Mouse (Mus musculus) liver, embryonic 16.5 days (tissue): ENCODE measurements around the gene Prkar2b. TPM values are rescaled to one million over a fixed set of nuclear protein-coding genes. Genes with fewer than 3 reads are reported as not detected.
A peak's percentile ranks its signal among the peaks of the same experiment; 100 is the strongest.

Experiments used
- ATAC-seq: fragments of 200-750 bp; cut with Nextera tagmentation; 2 replicates; pipeline ENCODE4 v1.8.0; 2017; ENCODE audit warnings: low read depth, mild to moderate bottlenecking, moderate number of reproducible peaks, moderate library complexity
- H3K27ac ChIP-seq: fragments of 300-500 bp; sonication (generic); 2 replicates; pipeline ENCODE4 v1.5.1; 2014; ENCODE audit warnings: mild to moderate bottlenecking, low read length
- H3K27me3 ChIP-seq: fragments of 300-500 bp; sonication (generic); 2 replicates; pipeline ENCODE4 v1.6.1; 2014; ENCODE audit warnings: low read depth, low read length, mixed read lengths; ENCODE audit not compliant: control insufficient read depth, insufficient read depth
- H3K36me3 ChIP-seq: fragments of 300-500 bp; sonication (generic); 2 replicates; pipeline ENCODE4 v1.6.1; 2014; ENCODE audit warnings: mild to moderate bottlenecking; ENCODE audit not compliant: control insufficient read depth, insufficient read depth
- H3K4me1 ChIP-seq: fragments of 300-500 bp; sonication (generic); 2 replicates; pipeline ENCODE4 v1.6.1; 2014; ENCODE audit warnings: low read depth, low read length, mixed read lengths; ENCODE audit not compliant: control insufficient read depth
- H3K4me2 ChIP-seq: fragments of 300-500 bp; sonication (generic); 2 replicates; pipeline ENCODE4 v1.6.1; 2014; ENCODE audit warnings: low read depth, low read length, mixed read lengths
- H3K4me3 ChIP-seq: fragments of 300-500 bp; sonication (generic); 2 replicates; pipeline ENCODE4 v1.5.1; 2014; ENCODE audit warnings: low read depth, mild to moderate bottlenecking, low read length
- H3K9ac ChIP-seq: fragments of 300-500 bp; sonication (generic); 2 replicates; pipeline ENCODE4 v1.6.1; 2014; ENCODE audit warnings: low read depth, low read length
- H3K9me3 ChIP-seq: fragments of 300-500 bp; sonication (generic); replicated peaks from 2 replicates; pipeline ENCODE4 v1.6.1; 2016; ENCODE audit warnings: low read length; ENCODE audit not compliant: control insufficient read depth
- WGBS: fragments of 180-500 bp; shearing (Covaris S2); extraction: QIAGEN DNeasy Blood & Tissue Kit; methylation state at CpG from one replicate; pipeline ENCODE4 v1.1.7; 2014; ENCODE audit not compliant: insufficient replicate concordance; 5-methylcytosine and 5-hydroxymethylcytosine counted together
- polyA plus RNA-seq: library from polyadenylated mRNA; unstranded; fragments of >200 nt; fragmentation: Nextera tagmentation; extraction: Ambion mirVana; gene quantifications from 2 replicates; pipeline ENCODE4 v1.2.1, GENCODE M21; 2015

Prkar2b gene
- polyA plus RNA-seq, 1 experiment from 2014 or later: 53.8 TPM

- H3K4me1 ChIP-seq: peaks cover 23% of the 10 kb centered on the region
- H3K9me3 ChIP-seq: no peaks in the 10 kb centered on the region
- no peak for ATAC-seq
These were observed 34.1 kb upstream of the Prkar2b start for GRCm38 (mm10) chr12:32095164-32095563.

DNA sequence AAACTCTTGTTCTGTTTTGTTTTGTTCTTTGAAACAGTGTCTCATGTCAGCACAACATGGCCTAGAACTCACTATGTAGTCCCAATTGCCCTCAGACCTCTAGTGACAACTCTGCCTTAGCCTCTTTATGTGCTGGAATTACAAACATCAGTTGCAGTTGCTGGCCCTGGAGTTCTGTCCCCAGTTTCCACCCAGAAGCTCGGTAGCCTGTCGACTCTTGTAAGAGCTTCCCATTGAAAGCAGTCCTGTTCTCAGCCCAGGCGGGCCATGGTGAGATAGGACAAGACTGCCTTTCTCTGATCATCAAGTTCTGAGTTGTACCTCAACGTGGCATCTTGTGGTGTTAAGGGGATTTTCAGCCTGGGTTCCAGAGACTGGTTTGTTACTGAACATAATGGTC is 31.4 kb upstream of the Prkar2b start:
- Histone ChIP-seq H3K4me2 (no peak overlapping the region), H3K4me1 (peaks cover 23% of the 10 kb centered on the region), H3K27ac (no peak overlapping the region; the same call in 1 of the 2 replicates), H3K9me3 (peaks cover 3% of the 10 kb centered on the region; the same call in 1 of the 2 replicates), H3K9ac (0 out of 2 replicates have a peak overlapping the region, but pooled peaks have one; percentile 10), H3K36me3 (peaks cover 6% of the 10 kb centered on the region; the same call in 1 of the 2 replicates), H3K4me3 (no peak overlapping the region), H3K27me3 (no peaks in the 10 kb centered on the region)
- ATAC-seq: no peak
- WGBS: 84% methylated on average over 4 of the region's 4 CpGs

More at GRCm38 (mm10) chr12:32095164-32095563, 34.1 kb upstream of the Prkar2b start:
- peaks cover 16% of the 10 kb centered on the region for H3K36me3 ChIP-seq
- peak overlapping the region; percentile 5; the same call in 1 of the 2 replicates for H3K27ac ChIP-seq
- H3K4me2 ChIP-seq: no peak overlapping the region
- WGBS: 48% methylated on average over 1 of the region's 1 CpGs
- H3K9ac ChIP-seq: no peak overlapping the region
- no peak overlapping the region for H3K4me3 ChIP-seq
- no peaks in the 10 kb centered on the region for H3K27me3 ChIP-seq

DNA sequence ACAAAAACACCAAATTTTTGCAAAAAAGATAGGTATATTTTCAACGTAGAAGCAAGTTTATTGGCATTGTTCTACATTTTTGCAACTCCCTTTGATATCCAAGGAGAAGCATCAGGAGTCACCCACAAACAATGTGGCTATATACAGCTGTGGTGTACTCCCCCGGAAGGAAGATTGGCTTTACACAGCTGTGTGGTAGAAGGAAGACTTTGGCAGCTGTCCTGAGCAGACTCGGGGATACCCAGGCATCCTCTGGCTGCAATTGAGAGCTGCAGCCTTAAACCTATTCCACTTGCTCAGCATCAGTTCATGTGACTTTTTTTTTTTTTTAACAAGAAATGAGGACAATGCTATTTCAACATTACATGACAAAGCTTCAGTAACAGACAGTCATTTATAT is 27.5 kb upstream of the Prkar2b start:
- no peak overlapping the region for H3K4me3 ChIP-seq
- H3K4me1 ChIP-seq: peaks cover 24% of the 10 kb centered on the region
- no peak for ATAC-seq
- H3K4me2 ChIP-seq: no peak overlapping the region
- peaks cover 3% of the 10 kb centered on the region; the same call in 1 of the 2 replicates for H3K9me3 ChIP-seq
- H3K27me3 ChIP-seq: no peaks in the 10 kb centered on the region
- no peak overlapping the region for H3K27ac ChIP-seq
- 40% methylated on average over 3 of the region's 3 CpGs for WGBS
- H3K36me3 ChIP-seq: no peaks in the 10 kb centered on the region
- no peak overlapping the region for H3K9ac ChIP-seq

GRCm38 (mm10) chr12:32087339-32087738 is 26.2 kb upstream of the Prkar2b start:
- Histone ChIP-seq H3K4me1 (peaks cover 24% of the 10 kb centered on the region), H3K27ac (no peak overlapping the region), H3K9ac (no peak overlapping the region), H3K27me3 (no peaks in the 10 kb centered on the region), H3K9me3 (peaks cover 3% of the 10 kb centered on the region; the same call in 1 of the 2 replicates), H3K4me3 (no peak overlapping the region), H3K36me3 (no peaks in the 10 kb centered on the region), H3K4me2 (no peak overlapping the region)
- WGBS: 21% methylated on average over 8 of the region's 8 CpGs
- ATAC-seq: no peak

DNA sequence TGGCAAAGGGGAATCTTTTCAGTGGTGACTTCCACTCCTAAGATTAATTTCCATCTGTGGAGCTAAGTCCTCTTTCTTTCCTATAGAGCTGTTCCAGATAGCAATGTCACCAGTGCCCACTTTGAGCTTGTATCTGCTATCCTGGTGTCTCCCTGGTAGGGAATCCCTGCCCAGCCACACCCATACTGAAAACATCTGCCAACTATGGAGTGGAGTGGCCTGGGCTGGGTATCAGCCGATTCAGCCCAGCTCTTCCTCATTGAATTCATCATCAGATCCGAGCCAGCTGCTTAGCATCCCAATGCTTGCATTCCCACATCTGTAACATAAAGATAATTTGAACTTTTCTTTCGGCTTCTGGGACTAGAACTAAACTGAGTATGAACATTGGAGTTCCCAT is 25.8 kb upstream of the Prkar2b start:
- ATAC-seq: peak; percentile 72
- Histone ChIP-seq H3K9ac (no peak overlapping the region), H3K27ac (no peak overlapping the region), H3K4me2 (no peak overlapping the region), H3K36me3 (no peaks in the 10 kb centered on the region), H3K9me3 (peaks cover 3% of the 10 kb centered on the region; the same call in 1 of the 2 replicates), H3K27me3 (no peaks in the 10 kb centered on the region), H3K4me3 (no peak overlapping the region), H3K4me1 (peaks cover 26% of the 10 kb centered on the region)
- 55% methylated on average over 3 of the region's 3 CpGs for WGBS

- Histone ChIP-seq H3K4me1 (peaks cover 30% of the 10 kb centered on the region), H3K9me3 (peaks cover 3% of the 10 kb centered on the region; the same call in 1 of the 2 replicates), H3K4me3 (no peak overlapping the region), H3K36me3 (no peaks in the 10 kb centered on the region), H3K4me2 (no peak overlapping the region), H3K27me3 (no peaks in the 10 kb centered on the region), H3K27ac (no peak overlapping the region), H3K9ac (no peak overlapping the region)
- 85% methylated on average over 3 of the region's 3 CpGs for WGBS
- no peak for ATAC-seq
These were observed 24.8 kb upstream of the Prkar2b start for GRCm38 (mm10) chr12:32085856-32086255.

DNA sequence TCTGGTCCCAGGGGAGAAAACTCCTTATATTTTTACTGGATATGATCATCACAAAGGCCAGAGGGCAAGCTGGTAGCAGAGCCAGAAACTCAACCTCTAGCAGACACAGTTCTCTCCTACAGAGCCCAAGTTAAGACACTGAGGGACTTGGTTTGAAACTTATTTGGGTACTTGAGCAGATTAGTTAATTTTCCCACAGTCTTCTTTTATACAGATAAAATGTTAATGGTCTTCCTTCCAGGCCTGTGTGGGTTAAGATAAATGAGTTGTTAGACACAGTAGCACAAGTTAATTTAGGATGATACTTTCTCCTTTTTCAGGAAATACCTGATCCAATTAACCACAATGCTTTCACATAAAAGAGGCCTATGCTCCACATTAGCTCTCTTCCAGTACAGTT is 24.1 kb upstream of the Prkar2b start:
- peaks cover 3% of the 10 kb centered on the region; the same call in 1 of the 2 replicates for H3K9me3 ChIP-seq
- no peak overlapping the region for H3K4me3 ChIP-seq
- H3K36me3 ChIP-seq: no peaks in the 10 kb centered on the region
- H3K27ac ChIP-seq: peak overlapping the region; percentile 26
- H3K4me2 ChIP-seq: no peak overlapping the region
- no peak overlapping the region for H3K9ac ChIP-seq
- H3K27me3 ChIP-seq: no peaks in the 10 kb centered on the region
- peaks cover 30% of the 10 kb centered on the region for H3K4me1 ChIP-seq
- no peak for ATAC-seq

- H3K4me3 ChIP-seq: no peak overlapping the region
- no peaks in the 10 kb centered on the region for H3K36me3 ChIP-seq
- H3K27me3 ChIP-seq: no peaks in the 10 kb centered on the region
- H3K27ac ChIP-seq: peak overlapping the region; percentile 26
- WGBS: 26% methylated on average over 5 of the region's 5 CpGs
- no peak overlapping the region for H3K4me2 ChIP-seq
- ATAC-seq: 0 out of 2 replicates have a peak, but pooled peaks have one; percentile 47
- H3K4me1 ChIP-seq: peaks cover 30% of the 10 kb centered on the region
- no peaks in the 10 kb centered on the region for H3K9me3 ChIP-seq
- no peak overlapping the region for H3K9ac ChIP-seq
These were observed 23.5 kb upstream of the Prkar2b start for GRCm38 (mm10) chr12:32084601-32085000.

DNA sequence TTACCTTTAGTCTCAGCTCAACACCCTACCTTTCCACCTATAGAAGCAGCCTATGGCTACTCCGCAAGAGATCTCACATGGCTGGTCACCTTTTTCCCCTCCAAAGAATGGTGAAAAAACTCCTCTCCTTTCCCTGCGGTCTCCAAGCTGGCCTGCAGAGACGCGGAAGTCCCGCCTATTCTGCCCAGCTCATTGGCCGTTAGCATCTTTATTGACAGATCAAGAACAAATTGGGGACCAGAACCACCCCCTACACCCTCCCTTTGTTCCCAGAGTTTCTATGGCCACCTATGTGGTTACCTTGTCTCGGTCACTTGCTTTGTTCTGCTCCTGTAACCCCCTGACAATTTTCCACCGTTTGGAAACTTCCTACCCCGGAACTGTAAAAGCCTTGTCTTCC is 19.6 kb upstream of the Prkar2b start:
- Histone ChIP-seq H3K9ac (no peak overlapping the region), H3K36me3 (no peaks in the 10 kb centered on the region), H3K9me3 (no peaks in the 10 kb centered on the region), H3K4me1 (peaks cover 20% of the 10 kb centered on the region), H3K4me2 (no peak overlapping the region), H3K4me3 (no peak overlapping the region), H3K27me3 (no peaks in the 10 kb centered on the region), H3K27ac (no peak overlapping the region)
- no peak for ATAC-seq
- 81% methylated on average over 9 of the region's 9 CpGs for WGBS
